Mouse (Mus musculus): ENCODE results near the gene Rrp36. TPM values are rescaled to one million over a fixed set of nuclear protein-coding genes. Genes with fewer than 3 reads are reported as not detected.

Rrp36 gene
- polyA plus RNA-seq, 1 experiment from 2014 or later = 49.7 TPM

DNA sequence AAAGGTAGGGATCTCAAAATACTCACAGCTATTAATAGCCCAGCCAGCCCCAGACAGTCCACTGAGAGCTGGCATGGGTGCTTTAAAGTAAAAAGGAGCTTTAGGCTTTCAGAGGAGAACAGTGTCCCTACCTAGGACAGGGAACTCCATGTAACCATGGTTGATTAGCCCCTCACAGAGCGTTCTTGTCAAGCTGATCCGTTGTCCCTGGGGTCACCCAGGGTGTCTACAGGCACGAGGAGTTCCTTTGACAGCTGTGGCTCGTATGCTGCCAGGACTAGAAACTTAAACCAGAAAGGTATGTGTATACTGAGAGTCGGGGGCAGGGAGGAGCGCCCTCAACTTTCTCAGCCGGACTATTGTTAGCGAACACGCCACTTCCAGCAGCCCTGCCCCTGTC is 4.8 kb upstream of the Rrp36 start:
- 31% methylated on average over 9 of the region's 9 CpGs for whole genome bisulfite sequencing
- peaks cover 25% of the 10 kb centered on the region for H3K4me1 ChIP-seq (ENCODE audit: control insufficient read depth, insufficient read depth, low read length)
- peak overlapping the region; percentile 63 for H3K4me2 ChIP-seq (ENCODE audit: low read depth, low read length)
- no peak for ATAC-seq (ENCODE audit: insufficient read depth, low FRiP score)
- H3K27ac ChIP-seq (ENCODE audit: low read length) = peak overlapping the region; percentile 88; the same call in 1 of the 2 replicates
- peak overlapping the region; percentile 69 for H3K4me3 ChIP-seq (replicated peaks; ENCODE audit: low read length)
- H3K36me3 ChIP-seq (ENCODE audit: control insufficient read depth, insufficient read depth, low read length) = peaks cover 15% of the 10 kb centered on the region; the same call in 1 of the 2 replicates
- no peaks in the 10 kb centered on the region for H3K9me3 ChIP-seq (replicated peaks; ENCODE audit: control insufficient read depth, low read length)
- H3K27me3 ChIP-seq (ENCODE audit: control insufficient read depth, insufficient read depth, low read length) = no peaks in the 10 kb centered on the region
- peak overlapping the region; percentile 72 for H3K9ac ChIP-seq (ENCODE audit: low read length)

DNA sequence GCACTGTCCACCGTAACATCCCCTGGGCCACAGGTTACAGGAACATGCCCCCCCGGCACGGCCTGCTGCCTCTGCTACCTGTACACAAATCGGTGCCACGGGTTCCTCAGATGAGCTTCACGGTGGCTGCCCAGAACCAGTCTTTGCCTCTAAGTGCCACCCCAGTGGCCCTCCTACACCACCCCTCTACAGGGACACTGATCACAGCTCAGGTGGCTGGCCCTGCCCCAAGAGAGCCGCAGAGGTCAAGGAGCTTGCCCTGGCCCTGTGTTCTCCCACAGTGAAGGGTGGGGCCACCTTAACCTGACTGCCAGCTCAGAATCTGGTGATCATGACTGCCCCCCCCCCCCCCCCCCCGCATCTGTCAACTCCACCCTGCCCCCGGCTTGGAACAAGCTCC is 4.3 kb upstream of the Rrp36 start, which contains the start of gene Mea1:
Mea1 (plus strand) TSS at position 378 of the 400 bp plus-strand sequence.
- Histone ChIP-seq H3K4me1 (ENCODE audit: control insufficient read depth, insufficient read depth, low read length) (peaks cover 27% of the 10 kb centered on the region), H3K27ac (ENCODE audit: low read length) (peak within 1 kb of the TSS; percentile 88; the same call in 1 of the 2 replicates)
- WGBS = 77% methylated on average over 8 of the region's 9 CpGs

DNA sequence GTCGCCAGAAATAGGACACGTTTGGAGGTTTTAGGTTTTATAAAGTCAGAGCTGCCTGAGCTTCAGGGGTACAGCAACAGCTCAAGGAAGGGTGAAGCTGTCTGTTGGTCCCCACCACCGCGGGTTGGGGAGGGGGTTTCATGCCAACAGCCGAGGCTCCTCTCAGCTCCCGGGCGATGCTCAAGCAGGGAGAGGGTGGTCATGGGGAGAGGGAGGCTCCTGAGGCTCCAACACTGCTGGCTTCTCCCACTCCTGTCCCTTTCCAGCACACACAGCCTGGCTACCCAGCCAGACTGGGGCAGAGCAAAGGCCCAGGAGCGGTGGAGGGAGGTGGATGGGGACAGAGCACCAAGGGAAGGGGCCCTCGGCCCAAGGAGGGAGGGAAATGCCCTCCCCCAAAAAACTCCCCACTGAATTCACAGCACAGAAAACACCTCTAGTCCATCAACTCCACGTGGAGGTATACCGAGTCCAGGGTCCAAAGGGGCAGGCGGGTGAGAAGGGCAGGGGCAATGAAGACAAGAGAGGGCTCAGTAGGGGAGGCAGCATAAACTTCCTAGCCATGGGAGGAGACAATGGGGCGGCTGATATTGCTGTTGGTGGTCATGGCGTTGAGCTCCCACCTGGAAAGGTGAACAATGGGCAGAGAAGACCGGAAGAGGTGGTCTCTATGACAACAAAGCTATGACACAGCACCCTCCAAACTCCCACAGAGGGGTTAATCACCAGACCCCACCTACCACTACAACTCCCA is 555 bp upstream of the Rrp36 start:
- Histone ChIP-seq H3K27ac (ENCODE audit: low read length) (peak overlapping the region; percentile 77), H3K4me1 (ENCODE audit: control insufficient read depth, insufficient read depth, low read length) (peaks cover 25% of the 10 kb centered on the region), H3K27me3 (ENCODE audit: control insufficient read depth, insufficient read depth, low read length) (no peaks in the 10 kb centered on the region), H3K9ac (ENCODE audit: low read length) (peak overlapping the region; percentile 75), H3K36me3 (ENCODE audit: control insufficient read depth, insufficient read depth, low read length) (peaks cover 18% of the 10 kb centered on the region), H3K4me2 (ENCODE audit: low read depth, low read length) (peak overlapping the region; percentile 67), H3K9me3 (replicated peaks; ENCODE audit: control insufficient read depth, low read length) (no peaks in the 10 kb centered on the region), H3K4me3 (replicated peaks; ENCODE audit: low read length) (peak overlapping the region; percentile 60)
- 21% methylated on average over 15 of the region's 15 CpGs for WGBS
- ATAC-seq (ENCODE audit: insufficient read depth, low FRiP score) = peak; percentile 12; the same call in 1 of the 2 replicates

More for the DNA sequence above, 4.3 kb upstream of the Rrp36 start, which contains the start of gene Mea1:
- Histone ChIP-seq H3K4me2 (ENCODE audit: low read depth, low read length) (peak within 1 kb of the TSS; percentile 63), H3K9me3 (replicated peaks; ENCODE audit: control insufficient read depth, low read length) (no peaks in the 10 kb centered on the region), H3K36me3 (ENCODE audit: control insufficient read depth, insufficient read depth, low read length) (peaks cover 15% of the 10 kb centered on the region; the same call in 1 of the 2 replicates), H3K27me3 (ENCODE audit: control insufficient read depth, insufficient read depth, low read length) (no peaks in the 10 kb centered on the region), H3K9ac (ENCODE audit: low read length) (peak within 1 kb of the TSS; percentile 72), H3K4me3 (replicated peaks; ENCODE audit: low read length) (peak within 1 kb of the TSS; percentile 69)
- ATAC-seq (ENCODE audit: insufficient read depth, low FRiP score) = no peak

DNA sequence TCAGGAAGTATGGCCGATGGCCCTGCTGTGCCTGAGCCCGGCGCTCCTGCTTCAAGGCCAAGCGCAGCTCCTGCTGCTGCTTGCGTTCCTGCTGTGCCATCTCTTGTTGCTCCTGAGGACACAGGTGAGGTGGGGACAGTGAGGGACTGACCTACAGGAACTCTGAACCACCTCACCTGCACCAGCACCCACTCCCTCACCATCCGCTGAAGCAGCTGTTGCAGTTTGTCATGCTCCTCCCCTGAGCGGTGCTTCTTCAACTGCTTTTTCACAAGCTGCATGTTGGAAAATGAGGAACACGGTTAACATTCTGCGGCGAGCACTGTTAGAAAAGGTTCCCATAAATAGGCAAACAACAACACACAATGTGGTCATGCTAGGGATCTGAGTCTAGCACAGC is 4.2 kb downstream of the Rrp36 start:
- no peaks in the 10 kb centered on the region for H3K27me3 ChIP-seq (ENCODE audit: control insufficient read depth, insufficient read depth, low read length)
- no peak overlapping the region for H3K9ac ChIP-seq (ENCODE audit: low read length)
- peaks cover 12% of the 10 kb centered on the region for H3K36me3 ChIP-seq (ENCODE audit: control insufficient read depth, insufficient read depth, low read length)
- H3K4me3 ChIP-seq (replicated peaks; ENCODE audit: low read length) = no peak overlapping the region
- peaks cover 13% of the 10 kb centered on the region for H3K4me1 ChIP-seq (ENCODE audit: control insufficient read depth, insufficient read depth, low read length)
- WGBS = 95% methylated on average over 10 of the region's 10 CpGs
- H3K27ac ChIP-seq (ENCODE audit: low read length) = no peak overlapping the region
- ATAC-seq (ENCODE audit: insufficient read depth, low FRiP score) = no peak
- no peak overlapping the region for H3K4me2 ChIP-seq (ENCODE audit: low read depth, low read length)
- H3K9me3 ChIP-seq (replicated peaks; ENCODE audit: control insufficient read depth, low read length) = no peaks in the 10 kb centered on the region

DNA sequence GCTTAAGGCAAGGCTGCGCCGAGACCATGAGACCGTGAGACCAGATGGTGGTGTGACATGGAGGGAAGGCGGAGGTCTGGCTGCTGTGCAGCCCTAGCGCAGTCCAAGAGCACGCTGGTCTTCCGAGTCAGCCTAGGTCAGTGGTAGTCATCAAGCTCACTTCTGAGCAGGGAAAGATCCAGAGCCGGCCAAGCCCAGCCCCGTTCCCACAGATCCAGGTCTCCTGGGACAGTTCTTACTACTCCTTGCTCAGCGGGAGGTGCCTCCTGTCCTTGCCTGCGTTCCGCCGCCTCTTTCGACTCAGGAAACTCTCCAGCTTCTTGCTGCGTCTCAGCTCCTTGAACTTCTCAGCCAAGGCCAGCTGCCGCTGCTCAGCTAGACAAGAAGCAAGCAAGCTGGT is 6.4 kb downstream of the Rrp36 start:
- Histone ChIP-seq H3K4me2 (ENCODE audit: low read depth, low read length) (no peak overlapping the region), H3K4me1 (ENCODE audit: control insufficient read depth, insufficient read depth, low read length) (no peaks in the 10 kb centered on the region), H3K9ac (ENCODE audit: low read length) (no peak overlapping the region), H3K27ac (ENCODE audit: low read length) (no peak overlapping the region), H3K9me3 (replicated peaks; ENCODE audit: control insufficient read depth, low read length) (no peaks in the 10 kb centered on the region), H3K4me3 (replicated peaks; ENCODE audit: low read length) (no peak overlapping the region), H3K36me3 (ENCODE audit: control insufficient read depth, insufficient read depth, low read length) (peaks cover 22% of the 10 kb centered on the region), H3K27me3 (ENCODE audit: control insufficient read depth, insufficient read depth, low read length) (no peaks in the 10 kb centered on the region)
- ATAC-seq (ENCODE audit: insufficient read depth, low FRiP score) = no peak
- 83% methylated on average over 16 of the region's 16 CpGs for WGBS

DNA sequence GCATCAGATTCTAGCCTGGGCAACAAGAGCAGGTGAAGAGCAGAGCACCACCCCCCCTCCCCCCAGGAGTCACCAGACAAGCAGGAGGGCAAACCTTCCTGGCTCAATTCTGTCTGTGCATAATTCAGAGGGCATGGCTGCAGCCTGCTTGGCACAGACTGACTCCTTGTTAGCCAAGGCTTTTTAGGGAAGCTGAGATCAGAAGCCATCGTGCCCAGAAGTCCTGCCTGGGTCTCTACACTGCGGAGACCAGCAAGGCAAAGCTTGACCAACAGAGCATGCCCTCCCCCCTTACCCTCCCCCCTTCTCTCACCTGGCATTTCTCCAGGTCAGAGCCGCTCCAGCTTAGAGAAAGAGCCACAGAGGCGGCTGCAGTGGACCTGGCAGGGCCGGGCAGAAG is 11.4 kb downstream of the Rrp36 start:
- H3K27ac ChIP-seq (ENCODE audit: low read length) = no peak overlapping the region
- H3K4me2 ChIP-seq (ENCODE audit: low read depth, low read length) = no peak overlapping the region
- no peak for ATAC-seq (ENCODE audit: insufficient read depth, low FRiP score)
- no peaks in the 10 kb centered on the region for H3K9me3 ChIP-seq (replicated peaks; ENCODE audit: control insufficient read depth, low read length)
- H3K27me3 ChIP-seq (ENCODE audit: control insufficient read depth, insufficient read depth, low read length) = no peaks in the 10 kb centered on the region
- no peak overlapping the region for H3K9ac ChIP-seq (ENCODE audit: low read length)
- H3K4me3 ChIP-seq (replicated peaks; ENCODE audit: low read length) = no peak overlapping the region
- H3K36me3 ChIP-seq (ENCODE audit: control insufficient read depth, insufficient read depth, low read length) = peaks cover 49% of the 10 kb centered on the region
- WGBS = 87% methylated on average over 5 of the region's 5 CpGs
- H3K4me1 ChIP-seq (ENCODE audit: control insufficient read depth, insufficient read depth, low read length) = no peaks in the 10 kb centered on the region

DNA sequence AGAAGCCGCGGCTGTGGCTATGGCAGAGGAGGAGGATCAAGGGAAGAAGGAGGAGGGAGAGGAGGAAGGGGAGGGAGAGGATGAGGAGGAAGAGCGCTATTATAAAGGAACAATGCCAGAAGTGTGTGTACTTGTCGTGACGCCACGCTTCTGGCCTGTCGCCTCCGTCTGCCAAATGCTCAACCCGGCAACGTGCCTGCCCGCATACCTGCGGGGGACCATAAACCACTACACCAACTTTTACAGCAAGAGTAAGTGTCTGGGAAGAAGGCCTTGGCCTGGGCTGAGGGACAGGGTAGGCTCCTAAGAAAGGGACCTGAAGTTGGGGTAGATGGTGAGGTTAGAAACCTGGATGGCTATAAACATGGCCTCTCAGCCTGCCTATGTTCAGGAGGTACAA is 12.2 kb downstream of the Rrp36 start:
- Histone ChIP-seq H3K36me3 (ENCODE audit: control insufficient read depth, insufficient read depth, low read length) (peaks cover 52% of the 10 kb centered on the region), H3K27ac (ENCODE audit: low read length) (no peak overlapping the region), H3K4me1 (ENCODE audit: control insufficient read depth, insufficient read depth, low read length) (no peaks in the 10 kb centered on the region), H3K27me3 (ENCODE audit: control insufficient read depth, insufficient read depth, low read length) (no peaks in the 10 kb centered on the region), H3K4me2 (ENCODE audit: low read depth, low read length) (no peak overlapping the region), H3K4me3 (replicated peaks; ENCODE audit: low read length) (no peak overlapping the region), H3K9me3 (replicated peaks; ENCODE audit: control insufficient read depth, low read length) (no peaks in the 10 kb centered on the region), H3K9ac (ENCODE audit: low read length) (no peak overlapping the region)
- ATAC-seq (ENCODE audit: insufficient read depth, low FRiP score) = no peak
- WGBS = 89% methylated on average over 12 of the region's 12 CpGs

DNA sequence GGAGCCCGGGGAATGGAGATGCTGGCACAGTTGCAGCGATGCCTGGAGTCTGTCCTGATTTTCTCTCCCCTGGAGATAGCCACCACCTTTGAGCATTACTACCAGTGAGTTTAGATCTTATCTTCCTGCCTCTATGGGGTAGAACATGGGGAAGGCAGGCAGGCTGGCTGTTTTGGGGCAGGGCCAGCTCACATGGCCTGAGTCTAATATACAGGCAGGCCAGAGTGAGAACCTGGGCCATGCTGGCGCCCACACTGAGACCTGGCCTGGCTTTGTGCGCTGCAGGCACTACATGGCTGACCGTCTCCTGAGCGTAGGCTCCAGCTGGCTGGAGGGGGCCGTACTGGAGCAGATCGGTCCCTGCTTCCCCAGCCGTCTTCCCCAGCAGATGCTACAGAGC is 12.8 kb downstream of the Rrp36 start:
- Histone ChIP-seq H3K36me3 (ENCODE audit: control insufficient read depth, insufficient read depth, low read length) (peaks cover 52% of the 10 kb centered on the region), H3K4me1 (ENCODE audit: control insufficient read depth, insufficient read depth, low read length) (no peaks in the 10 kb centered on the region), H3K9me3 (replicated peaks; ENCODE audit: control insufficient read depth, low read length) (no peaks in the 10 kb centered on the region), H3K27me3 (ENCODE audit: control insufficient read depth, insufficient read depth, low read length) (no peaks in the 10 kb centered on the region), H3K9ac (ENCODE audit: low read length) (no peak overlapping the region), H3K4me2 (ENCODE audit: low read depth, low read length) (no peak overlapping the region), H3K4me3 (replicated peaks; ENCODE audit: low read length) (no peak overlapping the region), H3K27ac (ENCODE audit: low read length) (no peak overlapping the region)
- WGBS = 90% methylated on average over 9 of the region's 9 CpGs
- ATAC-seq (ENCODE audit: insufficient read depth, low FRiP score) = no peak

DNA sequence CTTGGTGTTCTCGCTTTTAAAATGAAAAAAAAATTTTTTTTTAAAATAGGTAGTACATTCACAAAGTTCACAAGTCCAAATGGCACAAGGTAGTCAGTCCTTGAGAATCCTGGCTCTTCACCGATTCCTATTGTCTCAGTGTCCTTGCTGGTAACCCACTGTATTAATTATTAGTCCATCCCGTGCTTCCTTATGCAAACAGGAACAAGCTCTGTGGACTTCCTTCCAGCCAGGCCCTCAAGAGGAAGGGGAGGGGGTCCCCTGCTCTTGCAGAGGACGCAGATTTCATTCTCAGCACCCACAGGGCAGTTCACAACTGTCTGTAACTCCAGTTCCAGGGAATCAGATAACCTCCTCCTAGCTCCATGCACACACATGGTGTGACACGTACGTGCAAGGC is 18.1 kb downstream of the Rrp36 start:
- no peak overlapping the region for H3K4me3 ChIP-seq (replicated peaks; ENCODE audit: low read length)
- 74% methylated on average over 6 of the region's 6 CpGs for WGBS
- no peak overlapping the region for H3K9ac ChIP-seq (ENCODE audit: low read length)
- H3K27me3 ChIP-seq (ENCODE audit: control insufficient read depth, insufficient read depth, low read length) = no peaks in the 10 kb centered on the region
- peaks cover 55% of the 10 kb centered on the region for H3K36me3 ChIP-seq (ENCODE audit: control insufficient read depth, insufficient read depth, low read length)
- no peak overlapping the region for H3K27ac ChIP-seq (ENCODE audit: low read length)
- no peak overlapping the region for H3K4me2 ChIP-seq (ENCODE audit: low read depth, low read length)
- no peaks in the 10 kb centered on the region for H3K9me3 ChIP-seq (replicated peaks; ENCODE audit: control insufficient read depth, low read length)
- H3K4me1 ChIP-seq (ENCODE audit: control insufficient read depth, insufficient read depth, low read length) = peaks cover 14% of the 10 kb centered on the region
- no peak for ATAC-seq (ENCODE audit: insufficient read depth, low FRiP score)
